Mouse (Mus musculus) forebrain, embryonic 15.5 days (tissue): ENCODE data around the gene Myo19. TPM values are rescaled to one million over a fixed set of nuclear protein-coding genes. Genes with fewer than 3 reads are reported as not detected.

Experiments used
- ATAC-seq: fragments of 200-750 bp; cut with Nextera tagmentation; replicated peaks from 2 replicates; pipeline ENCODE4 v1.8.0; 2017; ENCODE audit warnings: mild to moderate bottlenecking, moderate TSS enrichment, moderate library complexity
- H3K27ac ChIP-seq: fragments of 300-500 bp; sonication (generic); replicated peaks from 2 replicates; pipeline ENCODE4 v1.5.1; 2015; ENCODE audit warnings: mild to moderate bottlenecking, inconsistent platforms
- H3K27me3 ChIP-seq: fragments of 300-500 bp; sonication (generic); 2 replicates; pipeline ENCODE4 v1.6.1; 2015; ENCODE audit warnings: inconsistent platforms
- H3K36me3 ChIP-seq: fragments of 300-500 bp; sonication (generic); 2 replicates; pipeline ENCODE4 v1.6.1; 2015; ENCODE audit warnings: mild to moderate bottlenecking, inconsistent platforms
- H3K4me1 ChIP-seq: fragments of 300-500 bp; sonication (generic); 2 replicates; pipeline ENCODE4 v1.6.1; 2015; ENCODE audit warnings: inconsistent platforms
- H3K4me2 ChIP-seq: fragments of 300-500 bp; sonication (generic); replicated peaks from 2 replicates; pipeline ENCODE4 v1.6.1; 2015; ENCODE audit warnings: mild to moderate bottlenecking, inconsistent platforms
- H3K4me3 ChIP-seq: fragments of 300-500 bp; sonication (generic); 2 replicates; pipeline ENCODE4 v1.5.1; 2015; ENCODE audit warnings: mild to moderate bottlenecking, inconsistent platforms
- H3K9ac ChIP-seq: fragments of 300-500 bp; sonication (generic); replicated peaks from 2 replicates; pipeline ENCODE4 v1.6.1; 2015; ENCODE audit warnings: mild to moderate bottlenecking, inconsistent platforms
- H3K9me3 ChIP-seq: fragments of 300-500 bp; sonication (generic); 2 replicates; pipeline ENCODE4 v1.6.1; 2016; ENCODE audit warnings: inconsistent platforms
- WGBS: fragments of 180-500 bp; shearing (Covaris S2); methylation state at CpG from one replicate; pipeline ENCODE4 v1.1.7; 2015; ENCODE audit warnings: mixed read lengths; 5-methylcytosine and 5-hydroxymethylcytosine counted together
- polyA plus RNA-seq: library from polyadenylated mRNA; unstranded; fragments of >200 nt; fragmentation: Nextera tagmentation; extraction: Ambion mirVana; gene quantifications from 2 replicates; pipeline ENCODE4 v1.2.1, GENCODE M21; 2015

The Myo19 gene
- 4.7 and 6.9 TPM in 2 replicates for polyA plus RNA-seq

DNA sequence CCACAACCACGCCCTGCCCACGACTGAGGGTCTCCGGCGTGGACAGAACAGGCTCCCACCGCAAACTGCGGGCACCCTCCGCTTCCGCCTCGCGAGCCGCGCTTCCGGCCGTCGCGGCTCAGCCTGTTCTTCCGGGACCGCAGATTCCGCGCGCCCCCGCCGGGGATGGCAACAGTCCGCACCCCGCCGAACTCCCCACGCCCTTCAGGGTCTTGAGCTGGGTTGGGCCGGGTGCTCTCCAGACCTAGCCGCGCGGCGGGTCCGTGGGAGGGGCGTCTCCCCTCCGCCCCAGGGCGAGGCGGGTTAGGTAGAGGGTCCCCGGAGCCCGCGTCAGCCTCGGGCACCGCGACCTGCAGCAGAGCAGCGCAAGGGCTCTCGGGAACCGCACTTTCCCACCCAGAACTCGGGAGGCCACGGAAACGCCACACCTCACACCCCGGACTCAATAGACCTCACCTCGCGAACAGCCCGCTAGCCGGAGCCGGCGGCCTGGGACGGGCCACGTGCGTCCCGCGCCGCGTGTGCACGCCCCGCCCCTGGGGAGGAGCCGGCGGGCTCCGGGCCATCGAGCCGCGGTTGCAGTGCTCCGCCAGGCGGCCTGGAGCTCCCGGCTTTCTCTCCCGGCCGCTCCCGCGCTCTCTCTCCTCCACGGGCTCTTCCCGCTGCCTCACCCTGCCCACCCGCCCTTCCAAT is at the start of gene Myo19, which contains the start of gene Pigw:
TSS of gene Myo19 (plus strand) at position 377 of the 693 bp plus-strand sequence.
TSS of gene Pigw (minus strand) at position 514 of the 693 bp plus-strand sequence.
- Histone ChIP-seq H3K27ac (peak within 1 kb of the TSS; percentile 85), H3K27me3 (no peaks in the 10 kb centered on the region), H3K4me1 (peaks cover 15% of the 10 kb centered on the region), H3K36me3 (peaks cover 8% of the 10 kb centered on the region), H3K4me2 (peak within 1 kb of the TSS; percentile 81), H3K9ac (peak within 1 kb of the TSS; percentile 85), H3K9me3 (no peaks in the 10 kb centered on the region), H3K4me3 (peak within 1 kb of the TSS; percentile 96)
- ATAC-seq, result peak; percentile 97
- WGBS, result under 1% methylated on average over 81 of the region's 81 CpGs

DNA sequence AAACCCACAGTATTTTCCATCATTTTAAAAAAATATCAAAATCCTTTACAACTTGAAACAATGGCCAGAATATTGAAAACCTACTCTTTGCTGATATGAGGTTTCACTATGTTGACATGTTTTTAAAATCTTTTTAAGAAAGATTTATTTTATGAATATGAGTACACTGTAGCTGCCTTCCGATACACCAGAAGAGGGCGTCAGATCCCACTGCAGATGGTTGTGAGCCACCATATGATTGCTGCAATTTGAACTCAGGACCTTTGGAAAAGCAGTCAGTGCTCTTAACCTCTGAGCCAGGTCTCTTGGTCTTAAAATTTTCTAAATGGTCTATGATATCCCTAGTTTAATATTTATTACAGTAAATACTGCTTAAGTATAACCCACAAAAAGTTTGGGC is 40.6 kb upstream of the Myo19 start:
- H3K27ac ChIP-seq, result no peak overlapping the region
- H3K27me3 ChIP-seq, result no peaks in the 10 kb centered on the region
- no peak for ATAC-seq
- no peak overlapping the region for H3K9ac ChIP-seq
- no peak overlapping the region for H3K4me2 ChIP-seq
- peaks cover 60% of the 10 kb centered on the region for H3K36me3 ChIP-seq
- H3K4me3 ChIP-seq, result no peak overlapping the region
- no peaks in the 10 kb centered on the region for H3K4me1 ChIP-seq
- 91% methylated on average over 2 of the region's 2 CpGs for WGBS
- H3K9me3 ChIP-seq, result no peaks in the 10 kb centered on the region

DNA sequence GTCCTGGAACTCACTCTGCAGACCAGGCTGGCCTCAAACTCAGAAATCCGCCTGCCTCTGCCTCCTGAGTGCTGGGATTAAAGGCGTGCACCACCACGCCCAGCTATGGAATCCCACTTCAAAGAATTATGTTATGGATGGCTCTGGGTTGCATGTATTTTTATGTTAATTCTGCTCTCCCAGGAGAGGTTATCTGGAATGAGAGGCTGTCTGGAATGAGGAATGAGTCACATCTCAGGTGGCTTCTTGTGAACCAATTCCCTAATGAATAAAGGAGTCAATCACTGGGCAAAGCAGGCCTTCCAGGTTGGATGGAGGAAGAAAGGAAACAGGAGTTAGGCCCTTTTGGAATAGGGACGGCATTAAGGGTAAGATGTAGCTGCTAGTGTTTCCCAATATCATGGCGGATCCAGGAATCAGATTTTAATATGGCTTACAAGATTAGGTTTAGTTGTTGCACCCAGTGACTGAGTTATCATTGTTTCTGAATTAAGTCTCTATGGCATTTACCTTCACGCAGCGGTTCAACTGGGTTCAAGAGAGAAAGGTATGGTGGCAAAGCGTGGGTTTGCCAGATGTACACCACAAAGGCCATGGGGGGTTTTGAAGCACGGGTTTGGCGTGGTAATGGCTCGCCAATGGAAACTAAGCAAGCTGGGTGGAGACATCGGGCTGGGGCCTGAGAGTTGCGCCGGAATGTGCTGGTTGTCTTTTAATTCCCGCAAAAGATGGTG is 33.0 kb upstream of the Myo19 start:
- no peak for ATAC-seq
- WGBS, result 96% methylated on average over 15 of the region's 15 CpGs
- Histone ChIP-seq H3K4me3 (no peak overlapping the region), H3K36me3 (peaks cover 43% of the 10 kb centered on the region), H3K4me1 (no peaks in the 10 kb centered on the region), H3K9me3 (no peaks in the 10 kb centered on the region), H3K4me2 (no peak overlapping the region), H3K27ac (no peak overlapping the region), H3K9ac (no peak overlapping the region), H3K27me3 (no peaks in the 10 kb centered on the region)

DNA sequence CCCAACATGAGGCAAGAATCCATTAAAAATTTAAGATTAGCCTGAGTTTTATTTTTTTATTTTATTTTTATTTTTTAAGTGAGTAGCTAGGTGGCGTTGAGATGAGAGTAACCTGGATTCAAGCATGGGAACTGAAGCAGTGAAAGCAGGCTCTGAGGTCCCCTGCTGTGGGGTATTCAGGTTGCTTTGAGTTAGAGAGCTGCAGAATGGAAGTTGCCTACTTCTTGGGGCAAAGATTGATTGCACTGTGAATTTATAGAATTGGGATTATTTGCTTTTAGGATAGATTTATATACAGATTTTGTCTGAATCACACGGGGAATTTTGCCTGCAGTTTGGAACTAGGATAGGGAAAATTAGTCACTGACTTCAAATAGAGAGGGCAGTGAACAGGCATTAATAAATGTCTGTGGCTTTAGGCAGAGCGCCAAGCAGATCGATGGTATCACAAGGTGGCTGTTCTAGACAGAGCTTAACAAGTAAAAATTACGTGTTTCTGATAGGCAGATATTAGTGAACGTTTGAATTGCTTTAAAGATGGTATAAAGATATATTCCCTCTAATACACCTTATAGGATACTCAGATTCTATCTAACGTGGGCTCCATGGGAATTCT is 32.4 kb upstream of the Myo19 start:
- H3K9me3 ChIP-seq, result no peaks in the 10 kb centered on the region
- H3K27me3 ChIP-seq, result no peaks in the 10 kb centered on the region
- peaks cover 46% of the 10 kb centered on the region for H3K36me3 ChIP-seq
- H3K4me2 ChIP-seq, result no peak overlapping the region
- H3K27ac ChIP-seq, result no peak overlapping the region
- no peak overlapping the region for H3K4me3 ChIP-seq
- no peaks in the 10 kb centered on the region for H3K4me1 ChIP-seq
- H3K9ac ChIP-seq, result no peak overlapping the region
- WGBS, result 86% methylated on average over 7 of the region's 7 CpGs
- ATAC-seq, result no peak

DNA sequence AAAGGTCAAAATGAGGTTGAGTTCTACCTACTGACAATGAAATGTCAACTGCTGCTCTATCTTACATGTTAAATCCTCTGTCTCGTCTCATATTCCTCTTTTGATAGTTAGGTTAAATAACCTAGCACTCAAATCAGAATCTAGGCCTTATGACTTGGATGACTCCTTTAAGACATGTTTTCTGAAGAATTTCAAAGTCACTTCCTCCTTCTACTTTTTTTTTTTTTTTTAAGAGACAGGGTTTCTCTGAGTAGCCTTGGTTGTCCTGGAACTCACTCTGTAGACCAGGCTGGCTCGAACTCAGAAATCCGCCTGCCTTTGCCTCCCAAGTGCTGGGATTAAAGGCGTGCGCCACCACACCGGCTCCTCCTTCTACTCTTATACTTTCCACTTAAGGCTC is 24.7 kb upstream of the Myo19 start:
- Histone ChIP-seq H3K9ac (no peak overlapping the region), H3K36me3 (peaks cover 62% of the 10 kb centered on the region), H3K27me3 (no peaks in the 10 kb centered on the region), H3K4me3 (no peak overlapping the region), H3K4me1 (no peaks in the 10 kb centered on the region), H3K4me2 (no peak overlapping the region), H3K27ac (no peak overlapping the region), H3K9me3 (no peaks in the 10 kb centered on the region)
- ATAC-seq, result no peak
- WGBS, result 96% methylated on average over 6 of the region's 6 CpGs

DNA sequence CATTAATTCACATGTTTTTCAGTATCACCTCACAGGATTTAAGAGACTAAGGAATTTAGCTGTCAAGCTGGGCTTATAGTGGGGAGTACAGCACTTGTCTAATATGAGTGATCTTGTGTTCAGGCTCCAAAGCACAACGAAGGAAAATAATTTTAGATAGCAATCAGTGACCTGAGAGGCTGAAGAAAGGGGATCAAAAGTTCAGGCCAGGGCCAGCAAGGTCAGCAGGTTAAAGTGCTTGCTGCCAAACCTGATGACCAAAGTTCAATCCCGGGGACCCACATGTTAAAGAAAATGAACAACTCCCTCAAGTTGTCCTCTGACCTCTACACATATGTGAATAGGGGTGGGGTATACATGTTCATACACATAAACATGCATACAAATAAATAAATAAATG is 14.7 kb upstream of the Myo19 start:
- WGBS, result 81% methylated on average over 2 of the region's 2 CpGs
- H3K4me3 ChIP-seq, result no peak overlapping the region
- no peak overlapping the region for H3K27ac ChIP-seq
- no peaks in the 10 kb centered on the region for H3K27me3 ChIP-seq
- H3K4me1 ChIP-seq, result peaks cover 22% of the 10 kb centered on the region
- H3K4me2 ChIP-seq, result no peak overlapping the region
- ATAC-seq, result no peak
- no peaks in the 10 kb centered on the region for H3K9me3 ChIP-seq
- H3K36me3 ChIP-seq, result peaks cover 7% of the 10 kb centered on the region
- no peak overlapping the region for H3K9ac ChIP-seq

DNA sequence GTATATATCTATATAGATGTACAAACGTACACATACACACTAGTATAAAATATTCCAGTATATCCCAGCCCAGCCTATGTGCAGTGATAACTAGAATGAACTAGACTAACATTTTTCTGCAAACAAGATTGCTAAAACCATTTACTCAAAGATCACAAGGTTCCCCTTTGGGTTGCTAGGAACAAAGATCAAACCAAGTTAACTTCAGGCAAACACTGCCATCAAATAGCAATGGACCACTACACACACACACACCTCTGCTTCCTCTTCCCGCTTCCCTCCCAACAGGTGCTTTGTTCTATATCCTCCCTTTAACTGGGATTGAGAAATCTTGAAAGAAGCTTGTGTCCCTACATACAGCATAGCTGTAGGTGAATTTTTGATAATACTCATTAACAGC is 12.4 kb upstream of the Myo19 start:
- 91% methylated on average over 2 of the region's 2 CpGs for whole genome bisulfite sequencing
- no peaks in the 10 kb centered on the region for H3K9me3 ChIP-seq
- H3K36me3 ChIP-seq, result no peaks in the 10 kb centered on the region
- H3K9ac ChIP-seq, result no peak overlapping the region
- H3K4me3 ChIP-seq, result no peak overlapping the region
- no peak for ATAC-seq
- H3K27ac ChIP-seq, result no peak overlapping the region
- H3K4me1 ChIP-seq, result peaks cover 28% of the 10 kb centered on the region
- no peak overlapping the region for H3K4me2 ChIP-seq
- no peaks in the 10 kb centered on the region for H3K27me3 ChIP-seq

DNA sequence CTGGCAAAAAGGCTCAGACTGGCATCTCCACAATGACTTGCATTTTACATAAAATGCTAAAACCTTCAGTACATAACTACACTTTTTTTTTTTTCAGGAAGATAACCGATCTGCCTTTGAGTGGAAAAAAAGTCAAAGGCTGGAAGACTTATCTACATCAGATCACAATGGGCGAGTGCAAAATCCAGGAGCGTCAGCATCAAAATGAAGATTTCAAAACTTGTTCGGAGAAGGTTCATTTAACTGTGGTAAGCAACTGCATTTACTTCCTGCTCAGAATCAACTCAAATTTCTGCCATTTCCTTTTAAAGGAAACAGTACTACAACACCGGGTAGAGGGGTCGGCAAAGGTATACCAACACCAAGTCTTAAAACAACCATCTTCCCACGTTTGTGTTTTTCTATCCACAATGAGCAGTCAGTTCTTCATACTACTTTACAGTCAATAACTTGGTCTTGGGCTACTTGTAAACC is 11.1 kb upstream of the Myo19 start:
- 16% methylated on average over 7 of the region's 7 CpGs for WGBS
- Histone ChIP-seq H3K36me3 (no peaks in the 10 kb centered on the region), H3K9me3 (no peaks in the 10 kb centered on the region), H3K4me3 (peak overlapping the region; percentile 96), H3K4me1 (peaks cover 28% of the 10 kb centered on the region), H3K27me3 (no peaks in the 10 kb centered on the region), H3K9ac (peak overlapping the region; percentile 85), H3K27ac (no peak overlapping the region), H3K4me2 (peak overlapping the region; percentile 74)
- no peak for ATAC-seq

DNA sequence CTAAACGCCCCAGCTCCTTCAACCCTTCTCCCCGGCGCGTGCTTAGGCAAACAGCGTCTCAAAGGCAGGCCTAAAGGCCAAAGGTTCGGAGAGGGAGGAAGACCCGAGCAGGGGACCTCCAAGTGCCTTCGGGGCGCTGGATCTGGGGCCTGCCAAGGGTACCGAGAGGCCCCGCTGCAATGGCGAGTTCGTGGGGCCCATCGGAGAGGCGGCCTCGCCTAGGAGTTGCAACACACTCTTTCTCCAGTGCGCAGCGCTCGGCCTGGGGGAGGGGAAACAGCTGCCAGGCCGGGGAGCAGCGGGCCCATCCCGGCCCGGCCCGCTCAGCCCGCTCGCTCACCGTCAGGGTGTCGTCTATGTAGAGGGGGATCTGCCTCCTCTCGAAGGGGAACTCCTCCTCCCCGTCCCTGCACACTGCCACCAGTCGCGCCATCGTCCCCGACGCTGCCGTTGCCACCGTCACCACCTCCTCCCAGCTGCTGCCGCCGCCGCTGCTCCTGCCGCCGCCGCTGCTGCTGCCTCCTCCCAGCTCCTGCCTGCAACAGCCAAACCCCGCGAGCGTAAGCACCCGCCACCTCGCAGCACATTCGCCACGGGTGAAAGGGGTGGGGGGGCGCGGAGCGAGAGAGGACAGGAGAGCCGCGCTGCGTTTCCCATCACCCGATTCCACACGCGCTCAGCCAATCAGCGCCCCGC is 10.3 kb upstream of the Myo19 start:
- peak overlapping the region; percentile 85 for H3K9ac ChIP-seq
- H3K36me3 ChIP-seq, result no peaks in the 10 kb centered on the region
- H3K4me3 ChIP-seq, result peak overlapping the region; percentile 96
- ATAC-seq, result peak; percentile 90
- peak overlapping the region; percentile 74 for H3K4me2 ChIP-seq
- H3K27ac ChIP-seq, result peak overlapping the region; percentile 99
- no peaks in the 10 kb centered on the region for H3K27me3 ChIP-seq
- WGBS, result under 1% methylated on average over 54 of the region's 61 CpGs
- H3K9me3 ChIP-seq, result no peaks in the 10 kb centered on the region
- H3K4me1 ChIP-seq, result peaks cover 28% of the 10 kb centered on the region

DNA sequence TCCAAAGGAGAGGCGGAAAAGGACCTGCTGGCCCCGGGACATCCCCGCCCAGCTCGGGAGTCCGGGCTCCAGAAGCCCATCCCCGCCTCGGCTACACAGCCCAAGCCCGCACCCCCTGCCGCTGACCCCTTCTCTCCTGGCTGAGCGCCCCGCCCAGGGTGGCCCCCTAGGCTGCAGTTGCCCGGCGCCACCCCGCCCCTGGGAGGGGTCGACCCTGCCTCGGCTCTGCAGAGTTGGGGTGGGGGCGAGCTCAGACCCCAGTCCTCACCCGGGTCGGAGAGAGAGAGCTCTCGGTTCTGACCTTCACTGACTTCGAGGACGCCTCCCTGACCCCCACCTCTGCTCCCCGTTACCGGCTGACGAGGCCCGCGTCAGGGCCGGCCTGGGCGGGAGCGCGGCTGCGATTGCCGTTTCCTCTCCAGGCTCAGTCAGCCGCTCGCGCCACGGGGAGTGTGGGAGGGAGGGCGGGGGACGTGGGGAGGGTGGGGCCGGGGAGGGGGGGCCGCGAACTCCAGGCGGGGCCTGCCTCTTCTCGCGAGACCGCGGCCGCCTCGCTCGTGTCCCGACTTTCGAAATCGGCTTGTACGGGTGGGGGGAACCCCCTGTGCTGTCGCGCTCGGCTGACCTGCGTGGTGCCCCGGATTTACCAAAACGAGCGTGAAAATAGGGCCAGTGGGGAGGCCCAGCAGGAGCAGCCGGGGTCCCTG is 9.5 kb upstream of the Myo19 start, which contains the start of gene Ggnbp2:
TSS of gene Ggnbp2 (minus strand) at position 481 of the 707 bp plus-strand sequence.
- Histone ChIP-seq H3K9me3 (no peaks in the 10 kb centered on the region), H3K4me3 (peak within 1 kb of the TSS; percentile 96), H3K36me3 (no peaks in the 10 kb centered on the region), H3K9ac (peak within 1 kb of the TSS; percentile 95), H3K4me2 (peak within 1 kb of the TSS; percentile 74), H3K27ac (peak within 1 kb of the TSS; percentile 99), H3K4me1 (peaks cover 28% of the 10 kb centered on the region), H3K27me3 (no peaks in the 10 kb centered on the region)
- WGBS, result under 1% methylated on average over 59 of the region's 62 CpGs
- ATAC-seq, result peak; percentile 88

DNA sequence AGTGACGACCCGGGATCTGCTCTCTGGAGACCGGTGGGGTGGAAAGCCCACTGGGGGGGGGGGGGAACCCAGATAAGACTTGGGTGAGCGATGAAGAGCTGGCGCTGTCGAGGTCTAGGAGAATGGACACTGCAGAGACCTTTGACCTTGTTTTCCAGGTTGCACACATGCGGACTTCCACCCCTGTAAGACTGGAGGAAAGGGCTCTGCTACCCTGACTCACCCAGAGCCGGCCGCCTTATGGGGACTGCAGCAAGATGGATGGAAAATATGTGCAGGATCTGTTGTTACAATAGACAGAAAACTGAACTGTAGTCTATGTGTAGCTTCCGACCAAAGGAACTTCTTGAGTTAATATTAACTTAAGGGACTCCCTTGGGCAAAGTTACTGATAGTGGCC is 8.9 kb upstream of the Myo19 start:
- Histone ChIP-seq H3K9ac (peak overlapping the region; percentile 95), H3K27ac (peak overlapping the region; percentile 99), H3K36me3 (no peaks in the 10 kb centered on the region), H3K9me3 (no peaks in the 10 kb centered on the region), H3K4me3 (peak overlapping the region; percentile 96), H3K4me2 (peak overlapping the region; percentile 55), H3K27me3 (no peaks in the 10 kb centered on the region), H3K4me1 (peaks cover 28% of the 10 kb centered on the region)
- ATAC-seq, result peak; percentile 28
- 0% methylated on average over 10 of the region's 10 CpGs for WGBS
